Mouse (Mus musculus) cortical plate, adult 2 months (tissue): Measurements from ENCODE around the gene Sf3a1.

ENCODE experiments used
- CTCF ChIP-seq: fragments of 200-500 bp; IDR thresholded peaks from 2 replicates; pipeline ENCODE4 v1.5.1; 2011; ENCODE audit warnings: mild to moderate bottlenecking, control low read depth, low read length; ENCODE audit not compliant: insufficient read depth; ENCODE audit errors: extremely low read depth
- POLR2A ChIP-seq: fragments of 200-500 bp; IDR thresholded peaks from 2 replicates; pipeline ENCODE4 v1.6.1; 2011; ENCODE audit warnings: mild to moderate bottlenecking, low read length, control low read depth; ENCODE audit not compliant: insufficient read depth; ENCODE audit errors: extremely low read depth

DNA sequence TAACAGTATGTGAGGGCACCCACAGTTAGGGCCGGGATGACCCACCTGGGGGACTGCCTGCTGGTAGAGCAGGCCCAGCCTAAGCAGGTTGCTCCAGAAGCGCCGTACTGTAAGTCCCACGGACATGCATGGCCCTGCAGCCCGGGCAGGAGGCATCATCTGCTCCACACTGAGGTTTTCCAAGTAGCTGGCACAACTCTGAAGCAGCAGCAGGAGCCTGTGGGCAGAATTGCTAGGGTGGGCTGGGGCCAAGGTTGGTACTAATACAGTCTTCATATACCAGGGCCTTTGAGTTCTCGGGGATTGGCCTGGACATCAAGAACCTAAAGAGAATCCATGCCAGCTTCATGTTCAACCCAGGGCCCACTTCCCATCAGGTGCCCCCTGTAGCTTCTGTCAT is 10.3 kb upstream of the Sf3a1 start:
- TF ChIP-seq POLR2A = no peak
- TF ChIP-seq CTCF = no peak
